Mouse (Mus musculus) ES-E14 (cell line): ENCODE measurements around the gene Tnfrsf13b. TPM values are rescaled to one million over a fixed set of nuclear protein-coding genes. Genes with fewer than 3 reads are reported as not detected.

Experiments
- DNase-seq: peaks from one replicate; pipeline ENCODE4 v3.0.0-alpha.2; 2013; ENCODE audit warnings: low read depth, low spot score
- H3K27ac ChIP-seq: 2 replicates; pipeline ENCODE4 v1.5.1; 2012; ENCODE audit warnings: low read depth, mild to moderate bottlenecking, low read length, moderate library complexity, mixed read lengths; ENCODE audit not compliant: poor library complexity, insufficient read depth, severe bottlenecking
- H3K36me3 ChIP-seq: 2 replicates; pipeline ENCODE4 v1.6.1; 2012; ENCODE audit warnings: mild to moderate bottlenecking, low read length, moderate library complexity, mixed read lengths; ENCODE audit not compliant: control insufficient read depth, poor library complexity, insufficient read depth, severe bottlenecking
- H3K4me1 ChIP-seq, 2 experiments: fragments of 150-350 bp in 1 of 2; sonication (generic) in 1 of 2; 2 replicates each; pipeline ENCODE4 v1.6.1; 2012; ENCODE audit warnings: low read length in 2 of 2, mild to moderate bottlenecking in 1 of 2, mixed read lengths in 1 of 2; ENCODE audit not compliant: control insufficient read depth in 2 of 2, insufficient read depth in 2 of 2, poor library complexity in 1 of 2
- H3K4me3 ChIP-seq, 2 experiments: fragments of 150-350 bp in 1 of 2; sonication (generic) in 1 of 2; 2 replicates each; pipeline ENCODE4 v1.5.1; 2012; ENCODE audit warnings: low read length in 2 of 2, low read depth in 1 of 2, mild to moderate bottlenecking in 1 of 2, mixed read lengths in 1 of 2; ENCODE audit not compliant: insufficient read depth in 1 of 2, poor library complexity in 1 of 2, severe bottlenecking in 1 of 2
- H3K9ac ChIP-seq: 2 replicates; pipeline ENCODE4 v1.6.1; 2012; ENCODE audit warnings: low read depth, mild to moderate bottlenecking, low read length, mixed read lengths; ENCODE audit not compliant: poor library complexity, insufficient read depth, severe bottlenecking
- H3K9me3 ChIP-seq: fragments of 150-350 bp; sonication (generic); 2 replicates; pipeline ENCODE4 v1.6.1; 2012; ENCODE audit warnings: low read depth, mild to moderate bottlenecking, low read length; ENCODE audit not compliant: control insufficient read depth, insufficient read depth
- CHD2 ChIP-seq: IDR thresholded peaks from 2 replicates; pipeline ENCODE4 v1.6.1; 2014; ENCODE audit warnings: mild to moderate bottlenecking, low read depth, low read length, inconsistent platforms
- HCFC1 ChIP-seq: IDR thresholded peaks from 2 replicates; pipeline ENCODE4 v1.6.1; 2012; ENCODE audit warnings: low read length, inconsistent platforms, borderline replicate concordance; ENCODE audit not compliant: insufficient read depth
- MAFK ChIP-seq: IDR thresholded peaks from 2 replicates; pipeline ENCODE4 v1.6.1; 2014; ENCODE audit warnings: mild to moderate bottlenecking, low read depth, low read length, inconsistent platforms; ENCODE audit not compliant: insufficient read depth
- ZC3H11A ChIP-seq: IDR thresholded peaks from 2 replicates; pipeline ENCODE4 v1.6.1; 2012; ENCODE audit warnings: low read depth, mild to moderate bottlenecking, inconsistent platforms, low read length, borderline replicate concordance
- ZNF384 ChIP-seq: IDR thresholded peaks from 2 replicates; pipeline ENCODE4 v1.6.1; 2012; ENCODE audit warnings: low read depth, low read length, inconsistent platforms
- in situ Hi-C, 2 experiments: fragments of 600-800 bp; cut with MboI; formaldehyde crosslinking; loops; one replicate each; pipeline ENCODE4 v1.15.1; 2025; ENCODE audit warnings: low sequenced_read_pairs in 2 of 2, inconsistent platforms in 1 of 2; ENCODE audit not compliant: unreplicated experiment in 2 of 2
- total RNA-seq: library from RNA; depleted of rRNA; stranded (reverse); fragments of 300-350 nt; gene quantifications from 2 replicates; pipeline ENCODE4 v1.2.3, GENCODE M21; 2012

The Tnfrsf13b gene
- total RNA-seq, 1 experiment = 2.3 TPM

DNA sequence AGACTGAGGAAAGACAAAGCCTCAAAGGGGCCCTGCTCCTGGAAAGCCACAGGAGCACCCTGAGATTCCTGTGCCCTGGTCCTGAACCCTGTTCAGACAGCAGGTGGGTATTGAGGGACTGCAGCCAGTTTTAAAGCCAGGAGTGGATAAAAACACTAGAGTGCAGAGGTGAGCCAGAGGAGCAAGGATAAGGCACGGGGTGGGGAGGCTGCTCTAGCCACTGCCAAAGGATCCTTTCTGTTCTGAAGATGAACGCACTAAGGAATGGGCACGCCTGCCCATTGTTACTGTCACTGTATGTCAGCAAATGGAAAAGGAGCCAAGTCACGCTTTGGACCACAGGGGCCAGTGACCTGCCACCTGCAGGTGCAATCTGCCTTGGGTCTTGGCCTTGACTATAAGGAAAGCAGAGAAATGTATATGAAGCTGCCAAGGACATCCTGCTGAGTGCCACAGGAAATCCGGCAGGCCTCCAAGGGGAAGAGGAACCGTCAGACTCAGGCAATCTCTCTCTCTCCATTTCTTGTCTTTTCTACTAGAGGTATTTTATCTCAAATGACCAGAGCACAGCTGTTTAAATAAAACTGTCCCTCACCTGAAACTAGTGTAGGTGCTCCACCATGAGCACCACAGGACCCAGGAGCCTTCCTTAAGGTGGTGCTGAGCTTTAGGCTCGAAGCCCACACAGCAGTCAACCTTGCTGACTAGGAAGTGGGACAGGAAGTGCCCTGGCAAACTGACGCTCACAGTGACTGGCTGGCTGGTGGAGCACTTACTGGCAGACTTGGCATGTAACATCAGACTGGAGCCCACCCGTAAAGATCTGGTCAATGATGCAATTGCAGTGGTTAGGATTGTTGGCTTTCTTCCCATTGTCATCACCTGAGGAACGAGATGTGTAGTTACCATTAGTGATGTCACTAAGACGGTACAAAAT is 33.5 kb downstream of the Tnfrsf13b start:
- in situ Hi-C loops = no loop called here

DNA sequence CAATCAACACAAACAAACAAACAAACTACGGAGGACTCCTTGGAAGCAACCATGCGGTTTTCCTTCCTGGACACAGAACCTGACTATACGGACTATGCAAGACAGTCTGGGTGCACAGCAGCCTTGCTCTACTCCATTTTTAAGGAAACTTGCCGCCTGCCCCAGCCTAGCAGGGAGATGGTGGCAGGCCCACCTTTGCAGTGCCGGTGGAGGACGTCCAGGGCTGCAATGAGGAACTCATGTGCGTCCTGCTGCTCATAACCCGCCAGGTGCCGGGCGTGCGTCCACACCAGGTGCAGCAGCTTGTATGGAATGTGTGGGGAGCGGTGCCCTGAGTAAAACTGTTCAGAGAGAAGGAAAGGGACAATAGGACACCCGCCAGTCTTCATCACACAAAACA is 34.6 kb downstream of the Tnfrsf13b start:
- H3K9me3 ChIP-seq = no peaks in the 10 kb centered on the region
- no peaks in the 10 kb centered on the region for H3K4me1 ChIP-seq
- no peak overlapping the region for H3K4me3 ChIP-seq
- no peak for TF ChIP-seq MAFK
- in situ Hi-C loops = no loop called here
- DNase-seq = no peak
- H3K9ac ChIP-seq = no peak overlapping the region
- peaks cover 80% of the 10 kb centered on the region for H3K36me3 ChIP-seq
- no peak overlapping the region for H3K27ac ChIP-seq

More for the DNA sequence above, 33.5 kb downstream of the Tnfrsf13b start:
- Histone ChIP-seq H3K27ac (no peak overlapping the region), H3K9ac (no peak overlapping the region), H3K4me3 (no peak overlapping the region), H3K36me3 (peaks cover 84% of the 10 kb centered on the region), H3K9me3 (no peaks in the 10 kb centered on the region), H3K4me1 (no peaks in the 10 kb centered on the region)
- TF ChIP-seq ZNF384 (no peak), HCFC1 (no peak), ZC3H11A (no peak), CHD2 (no peak), MAFK (no peak)
- no peak for DNase-seq

DNA sequence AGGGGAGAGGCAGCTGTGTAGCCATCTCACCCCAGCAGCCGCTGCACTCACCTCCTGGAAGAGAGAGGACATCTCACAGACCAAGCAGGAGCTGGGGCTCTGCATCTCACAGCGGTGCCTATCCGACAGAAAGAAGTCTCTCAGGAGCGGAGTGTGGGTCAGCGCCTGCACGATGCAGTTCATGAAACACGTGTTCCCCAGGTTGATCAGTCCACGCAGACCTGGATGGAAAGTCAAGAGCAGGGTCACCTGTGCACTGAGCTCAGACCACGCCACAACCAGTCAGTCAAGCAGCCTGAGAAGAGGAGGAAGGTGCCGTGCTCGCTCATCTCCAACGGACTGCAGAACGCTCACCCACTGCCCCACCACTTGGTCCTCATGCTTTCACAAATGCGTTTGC is 36.2 kb downstream of the Tnfrsf13b start:
- Histone ChIP-seq H3K4me1 (no peaks in the 10 kb centered on the region), H3K9ac (no peak overlapping the region), H3K36me3 (peaks cover 81% of the 10 kb centered on the region), H3K27ac (0 out of 2 replicates have a peak overlapping the region, but pooled peaks have one; percentile 8), H3K9me3 (no peaks in the 10 kb centered on the region), H3K4me3 (no peak overlapping the region)
- in situ Hi-C loops = no loop called here
- no peak for DNase-seq
- TF ChIP-seq CHD2 (no peak), ZC3H11A (no peak), MAFK (no peak)

DNA sequence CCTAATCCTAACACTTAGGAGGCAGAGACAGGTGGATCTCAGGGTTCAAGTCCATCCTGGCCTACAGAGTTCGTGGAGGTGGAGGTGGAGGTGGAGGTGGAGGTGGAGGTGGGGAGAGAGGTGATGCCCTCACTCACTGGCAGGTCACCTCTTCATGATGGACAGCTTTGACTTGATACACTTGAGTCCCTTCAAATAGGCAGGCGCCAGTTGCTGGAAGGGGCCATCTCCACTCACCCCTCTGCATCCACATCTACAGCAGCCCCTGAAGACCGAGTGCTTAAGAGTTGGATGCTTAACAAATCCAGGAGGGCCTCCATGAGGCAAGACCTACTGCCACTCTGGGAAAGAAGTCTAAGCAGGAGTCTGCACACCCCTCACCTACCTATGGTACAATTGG is 36.8 kb downstream of the Tnfrsf13b start:
- H3K4me1 ChIP-seq = no peaks in the 10 kb centered on the region
- H3K27ac ChIP-seq = no peak overlapping the region
- H3K4me3 ChIP-seq = no peak overlapping the region
- no peak for TF ChIP-seq MAFK
- TF ChIP-seq ZC3H11A = no peak
- TF ChIP-seq CHD2 = no peak
- TF ChIP-seq ZNF384 = no peak
- TF ChIP-seq HCFC1 = no peak
- H3K36me3 ChIP-seq = peaks cover 81% of the 10 kb centered on the region
- no peak for DNase-seq
- H3K9ac ChIP-seq = no peak overlapping the region
- in situ Hi-C loops = no loop called here
- H3K9me3 ChIP-seq = no peaks in the 10 kb centered on the region

DNA sequence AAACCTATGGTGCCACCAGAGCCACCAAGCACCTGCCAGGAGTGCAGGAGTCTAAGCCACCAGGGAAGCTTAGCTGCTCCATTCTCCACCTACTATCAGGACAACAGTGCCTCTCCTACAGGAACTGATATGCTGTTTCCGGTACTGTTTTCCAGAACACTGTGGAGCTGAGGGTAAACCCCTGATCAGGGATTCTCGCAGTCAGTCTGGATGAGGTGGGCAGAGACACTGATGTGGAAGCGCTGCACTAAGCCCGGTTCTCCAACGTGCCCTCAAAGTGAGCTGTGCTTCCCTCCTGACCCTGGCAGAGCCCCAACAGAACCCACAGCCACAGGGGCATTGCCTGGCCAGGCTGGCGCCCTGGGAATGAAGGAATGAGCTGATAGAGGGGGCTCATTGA is 37.8 kb downstream of the Tnfrsf13b start:
- no peak for DNase-seq
- TF ChIP-seq ZC3H11A (no peak), ZNF384 (no peak), HCFC1 (no peak), MAFK (no peak), CHD2 (no peak)
- no peak overlapping the region for H3K9ac ChIP-seq
- peaks cover 73% of the 10 kb centered on the region for H3K36me3 ChIP-seq
- H3K4me1 ChIP-seq = no peaks in the 10 kb centered on the region
- H3K4me3 ChIP-seq = no peak overlapping the region
- no peaks in the 10 kb centered on the region for H3K9me3 ChIP-seq
- H3K27ac ChIP-seq = no peak overlapping the region
- in situ Hi-C loops = no loop called here
